Mouse (Mus musculus) kidney, adult 8-10 months (tissue): Measurements from ENCODE around the gene Skint2.

Experiments used
- DNase-seq, 2 experiments: peaks; one replicate each; pipeline ENCODE4 v3.0.0; 2022

The Skint2 gene

DNA sequence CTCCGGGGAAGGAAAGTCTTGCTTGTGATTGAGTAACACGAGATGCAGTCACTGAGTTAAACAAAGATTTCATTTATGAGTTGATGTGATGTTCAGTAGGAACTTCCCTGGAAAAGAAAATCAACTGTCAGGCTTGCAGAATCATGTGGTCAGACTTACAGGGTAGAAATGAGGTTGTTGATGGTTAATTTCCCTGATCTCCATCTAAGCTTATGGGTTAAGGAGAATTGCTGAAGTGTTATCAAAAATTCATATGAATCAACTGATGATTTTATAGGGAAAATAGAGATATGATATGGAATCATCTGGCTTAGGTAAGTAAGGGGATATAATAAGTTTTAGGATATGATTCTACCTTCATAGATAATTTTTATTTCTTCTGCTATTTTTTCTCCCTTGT lies at the start of gene Skint2:
Gene Skint2, plus strand, starts transcription at position 301 of the 400 bp plus-strand sequence.
- DNase-seq, result no peak
